Mouse (Mus musculus): Measurements from ENCODE around the gene Klhl4.

The Klhl4 gene

DNA sequence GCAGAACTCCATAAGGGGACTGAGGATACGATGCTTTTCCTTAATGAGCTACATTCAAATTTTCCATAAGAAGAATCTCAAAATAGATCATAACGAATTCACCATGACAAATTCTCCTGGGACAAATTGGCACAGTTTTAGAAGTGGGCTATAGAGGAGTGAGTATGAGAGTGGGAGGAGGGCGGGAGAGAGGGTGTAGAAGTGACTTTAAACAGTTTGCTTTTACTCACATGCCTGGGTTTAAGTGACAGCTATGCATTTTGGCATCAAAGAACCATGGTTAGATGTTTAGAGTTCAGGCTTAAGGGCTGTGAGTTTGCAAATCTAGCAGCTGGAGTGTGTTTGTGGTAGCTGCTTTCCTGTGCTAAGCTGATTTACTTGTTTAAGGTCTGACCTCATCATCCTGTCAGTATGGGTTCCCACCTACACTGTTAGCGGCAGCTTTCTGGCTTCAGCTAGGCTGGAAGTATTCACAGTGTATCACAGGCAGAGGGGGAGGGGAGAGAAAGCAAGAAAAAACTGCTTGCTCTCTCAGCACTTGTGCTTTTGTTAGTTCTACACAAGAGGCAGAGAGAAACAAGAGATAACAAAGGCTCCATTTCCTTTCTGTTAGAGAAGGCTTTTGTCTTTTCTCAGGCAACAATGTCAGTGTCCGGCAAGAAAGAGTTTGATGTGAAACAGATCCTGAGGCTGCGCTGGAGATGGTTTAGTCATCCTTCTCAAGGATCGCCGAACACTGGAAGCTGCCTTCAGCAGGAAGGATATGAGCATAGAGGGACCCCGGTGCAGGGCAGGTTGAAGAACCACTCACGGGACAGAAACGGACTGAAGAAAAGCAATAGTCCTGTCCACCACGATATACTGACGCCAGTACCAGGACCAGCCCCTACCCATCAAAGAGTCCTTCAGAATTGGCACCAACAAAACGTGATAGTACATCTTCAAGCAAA is at the start of gene Klhl4:
TSS of gene Klhl4 (plus strand) at position 552 of the 950 bp plus-strand sequence.
- DNase-seq (ENCODE audit: low spot score), result peak; percentile 15

DNA sequence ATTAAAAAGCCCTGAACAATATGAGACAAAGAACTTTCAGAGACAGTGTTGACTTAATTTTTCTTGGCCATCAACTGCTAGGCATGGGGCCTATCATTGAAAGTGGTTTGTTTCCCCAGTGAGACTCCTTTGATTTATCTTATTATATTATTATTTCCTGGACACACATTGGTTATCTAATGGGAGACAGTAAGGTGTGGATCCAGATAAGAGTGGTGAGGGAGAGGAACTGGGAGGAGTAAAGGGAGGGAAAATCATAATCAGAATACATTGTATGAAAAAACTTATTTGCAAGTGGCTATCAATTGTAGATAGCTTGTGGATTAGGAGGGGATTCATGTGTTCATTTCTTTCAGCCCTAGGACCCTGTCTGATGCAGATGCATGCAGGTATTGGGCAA is 10.0 kb downstream of the Klhl4 start:
- no peak for DNase-seq (ENCODE audit: low spot score)

DNA sequence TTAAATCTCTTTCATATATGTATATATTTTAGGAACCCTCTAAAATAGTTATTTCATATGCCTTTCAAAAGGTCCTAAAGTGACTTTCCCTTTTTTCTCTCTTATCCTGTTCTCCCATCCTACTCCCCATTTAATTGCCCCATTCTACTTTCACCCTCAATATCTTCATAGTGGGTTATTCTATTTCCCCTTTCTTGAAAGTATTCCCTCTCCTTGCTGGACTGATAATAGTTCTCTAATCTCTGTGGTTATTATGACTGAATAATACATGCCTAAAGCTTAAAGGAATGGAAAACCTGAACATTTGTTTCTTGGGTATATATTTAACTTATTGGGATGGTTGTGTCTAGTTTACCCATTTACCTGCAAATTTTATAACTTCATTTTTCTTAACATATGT is 12.6 kb downstream of the Klhl4 start:
- no peak for DNase-seq (ENCODE audit: low spot score)

DNA sequence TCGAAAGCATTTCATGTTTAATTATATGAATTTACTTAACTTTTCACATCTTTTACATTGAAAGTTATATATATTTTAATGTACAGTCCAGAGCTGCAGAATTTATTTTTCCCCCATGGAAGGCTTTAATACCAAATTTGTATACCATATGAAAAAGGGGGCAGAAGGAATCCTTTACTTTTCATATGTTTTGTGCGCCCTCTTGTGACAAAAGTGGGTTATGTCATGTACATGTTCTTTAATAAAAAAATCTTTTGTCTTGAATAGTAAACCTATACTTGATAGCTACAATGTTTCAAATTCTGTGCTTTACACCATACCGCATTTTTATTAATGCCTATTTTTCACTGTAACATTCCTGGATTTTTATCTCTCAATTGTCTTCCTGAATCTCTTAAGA is 84.0 kb downstream of the Klhl4 start:
- no peak for DNase-seq (ENCODE audit: low spot score)

DNA sequence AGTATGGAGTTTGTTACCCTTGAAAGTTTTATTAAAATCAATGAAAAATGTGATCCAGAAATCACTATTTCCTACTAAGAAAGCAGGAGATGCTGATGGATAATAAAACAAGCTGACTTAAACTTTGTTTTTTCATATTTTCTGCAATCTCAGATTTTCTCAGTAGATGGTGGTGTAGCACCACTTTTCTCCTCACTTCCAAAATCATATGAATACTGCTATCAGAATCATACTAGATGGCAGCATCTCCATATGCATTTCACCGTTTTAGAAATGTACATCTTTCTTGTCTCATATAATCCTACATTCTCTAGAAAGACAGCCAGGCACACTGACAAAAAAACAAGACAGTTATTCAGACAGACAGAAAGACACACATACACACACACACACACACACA is 108.2 kb downstream of the Klhl4 start:
- no peak for DNase-seq (ENCODE audit: low spot score)
